Mouse (Mus musculus): ENCODE data around the gene Tcerg1l. TPM values are rescaled to one million over a fixed set of nuclear protein-coding genes. Genes with fewer than 3 reads are reported as not detected.

Tcerg1l gene
- 0.51 and 0.72 TPM in 2 replicates for polyA plus RNA-seq (2012; rRNA removed)

DNA sequence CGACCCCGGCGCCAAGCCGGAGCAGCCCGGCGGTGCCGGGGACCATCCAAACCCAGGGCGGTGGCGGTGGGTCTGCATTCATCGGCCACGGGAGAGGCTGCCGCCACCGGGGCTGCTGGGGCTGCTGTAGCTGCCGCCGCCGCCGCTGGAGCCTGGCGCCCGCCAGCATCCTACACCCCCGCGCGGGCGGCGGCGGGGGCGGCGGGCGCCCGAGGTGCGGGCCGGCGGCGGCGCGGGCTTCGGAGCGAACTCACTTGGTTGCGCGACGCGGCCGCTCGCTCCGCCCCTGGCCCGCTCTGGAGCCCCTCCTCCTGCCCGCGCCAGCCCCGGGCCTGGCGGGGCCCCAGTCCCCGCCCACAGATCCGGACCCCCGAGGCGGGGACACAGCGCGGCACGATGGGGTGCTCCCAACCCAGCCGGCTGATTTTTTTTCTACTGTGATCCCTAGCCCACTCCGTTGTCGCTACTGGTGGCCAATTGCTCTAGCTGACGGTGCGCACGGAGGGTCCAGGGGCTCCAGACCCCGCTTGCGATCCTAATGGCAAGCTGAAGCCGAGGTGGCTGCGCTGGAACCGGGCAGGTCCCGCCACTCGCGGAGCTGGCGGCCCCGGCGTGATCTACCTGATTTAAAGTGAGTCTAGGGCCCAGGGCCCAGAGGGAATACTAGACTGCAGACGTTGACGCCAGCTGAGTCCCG is at the start of gene Tcerg1l:
Gene Tcerg1l (minus strand): TSS at position 246 of the 697 bp plus-strand sequence.
- Histone ChIP-seq H3K4me1 (ENCODE audit: control insufficient read depth, insufficient read depth, insufficient read length) (no peaks in the 10 kb centered on the region), H3K27me3 (ENCODE audit: control insufficient read depth, insufficient read depth, low read length) (peaks cover 10% of the 10 kb centered on the region), H3K4me3 (ENCODE audit: extremely low read depth, insufficient read depth, insufficient read length) (no peak within 1 kb of the TSS), H3K36me3 (ENCODE audit: control insufficient read depth, insufficient read depth, low read length) (no peaks in the 10 kb centered on the region), H3K27ac (ENCODE audit: insufficient read depth, low read length) (no peak within 1 kb of the TSS)
- WGBS, result 4% methylated on average over 54 of the region's 76 CpGs
- DNase-seq (ENCODE audit: low read depth in 1 of 2, low spot score in 2 of 2), result no peak
- no peak for TF ChIP-seq POLR2A (IDR thresholded peaks at IDR 0.05; ENCODE audit: low read depth, low read length)
- TF ChIP-seq CTCF (IDR thresholded peaks at IDR 0.05; ENCODE audit: extremely low read depth, insufficient read depth, insufficient read length, insufficient replicate concordance), result no peak

- no peaks in the 10 kb centered on the region for H3K4me1 ChIP-seq (ENCODE audit: control insufficient read depth, insufficient read depth, insufficient read length)
- no peak overlapping the region for H3K4me3 ChIP-seq (ENCODE audit: extremely low read depth, insufficient read depth, insufficient read length)
- no peak for TF ChIP-seq CTCF (IDR thresholded peaks at IDR 0.05; ENCODE audit: extremely low read depth, insufficient read depth, insufficient read length, insufficient replicate concordance)
- TF ChIP-seq POLR2A (IDR thresholded peaks at IDR 0.05; ENCODE audit: low read depth, low read length), result no peak
- DNase-seq (ENCODE audit: low read depth in 1 of 2, low spot score in 2 of 2), result no peak
- WGBS, result 74% methylated on average over 4 of the region's 4 CpGs
- H3K27me3 ChIP-seq (ENCODE audit: control insufficient read depth, insufficient read depth, low read length), result no peaks in the 10 kb centered on the region
- H3K36me3 ChIP-seq (ENCODE audit: control insufficient read depth, insufficient read depth, low read length), result no peaks in the 10 kb centered on the region
- H3K27ac ChIP-seq (ENCODE audit: insufficient read depth, low read length), result no peak overlapping the region
These were observed 44.6 kb upstream of the Tcerg1l start for GRCm38 (mm10) chr7:138442096-138442495.

GRCm38 (mm10) chr7:138432541-138432940 is 35.0 kb upstream of the Tcerg1l start:
- H3K4me3 ChIP-seq (ENCODE audit: extremely low read depth, insufficient read depth, insufficient read length), result no peak overlapping the region
- no peak for DNase-seq (ENCODE audit: low read depth in 1 of 2, low spot score in 2 of 2)
- WGBS, result 55% methylated on average over 4 of the region's 4 CpGs
- no peak for TF ChIP-seq CTCF (IDR thresholded peaks at IDR 0.05; ENCODE audit: extremely low read depth, insufficient read depth, insufficient read length, insufficient replicate concordance)
- TF ChIP-seq POLR2A (IDR thresholded peaks at IDR 0.05; ENCODE audit: low read depth, low read length), result no peak
- no peak overlapping the region for H3K27ac ChIP-seq (ENCODE audit: insufficient read depth, low read length)
- H3K36me3 ChIP-seq (ENCODE audit: control insufficient read depth, insufficient read depth, low read length), result no peaks in the 10 kb centered on the region
- H3K4me1 ChIP-seq (ENCODE audit: control insufficient read depth, insufficient read depth, insufficient read length), result no peaks in the 10 kb centered on the region
- no peaks in the 10 kb centered on the region for H3K27me3 ChIP-seq (ENCODE audit: control insufficient read depth, insufficient read depth, low read length)

DNA sequence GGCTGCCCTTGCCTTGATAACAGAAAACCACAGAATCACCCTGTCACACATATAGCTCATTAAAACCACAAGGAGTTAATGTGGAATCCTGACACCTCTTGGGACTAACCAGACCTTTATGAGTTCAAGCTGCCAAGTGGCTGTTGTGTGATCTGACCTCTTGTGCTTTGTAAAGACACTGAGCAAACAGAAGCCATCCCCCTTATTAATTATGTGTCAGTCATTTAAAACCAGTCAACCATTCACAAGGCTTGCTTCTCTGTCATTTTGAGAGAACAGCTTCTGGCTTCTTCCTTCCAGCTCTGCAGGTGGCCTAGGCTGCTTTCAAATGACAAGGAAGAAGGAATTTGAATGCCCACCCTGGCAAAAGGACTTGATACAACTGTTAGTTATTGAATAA is 33.9 kb upstream of the Tcerg1l start:
- Histone ChIP-seq H3K27ac (ENCODE audit: insufficient read depth, low read length) (no peak overlapping the region), H3K27me3 (ENCODE audit: control insufficient read depth, insufficient read depth, low read length) (no peaks in the 10 kb centered on the region), H3K36me3 (ENCODE audit: control insufficient read depth, insufficient read depth, low read length) (no peaks in the 10 kb centered on the region), H3K4me1 (ENCODE audit: control insufficient read depth, insufficient read depth, insufficient read length) (no peaks in the 10 kb centered on the region), H3K4me3 (ENCODE audit: extremely low read depth, insufficient read depth, insufficient read length) (no peak overlapping the region)
- DNase-seq (ENCODE audit: low read depth in 1 of 2, low spot score in 2 of 2), result no peak
- TF ChIP-seq CTCF (IDR thresholded peaks at IDR 0.05; ENCODE audit: extremely low read depth, insufficient read depth, insufficient read length, insufficient replicate concordance) (no peak), POLR2A (IDR thresholded peaks at IDR 0.05; ENCODE audit: low read depth, low read length) (no peak)

- TF ChIP-seq CTCF (IDR thresholded peaks at IDR 0.05; ENCODE audit: extremely low read depth, insufficient read depth, insufficient read length, insufficient replicate concordance), result no peak
- no peak for TF ChIP-seq POLR2A (IDR thresholded peaks at IDR 0.05; ENCODE audit: low read depth, low read length)
- 63% methylated on average over 7 of the region's 7 CpGs for WGBS
- H3K4me1 ChIP-seq (ENCODE audit: control insufficient read depth, insufficient read depth, insufficient read length), result no peaks in the 10 kb centered on the region
- DNase-seq (ENCODE audit: low read depth in 1 of 2, low spot score in 2 of 2), result no peak
- no peaks in the 10 kb centered on the region for H3K27me3 ChIP-seq (ENCODE audit: control insufficient read depth, insufficient read depth, low read length)
- no peak overlapping the region for H3K4me3 ChIP-seq (ENCODE audit: extremely low read depth, insufficient read depth, insufficient read length)
- H3K36me3 ChIP-seq (ENCODE audit: control insufficient read depth, insufficient read depth, low read length), result no peaks in the 10 kb centered on the region
- no peak overlapping the region for H3K27ac ChIP-seq (ENCODE audit: insufficient read depth, low read length)
These were observed 32.4 kb upstream of the Tcerg1l start for GRCm38 (mm10) chr7:138429916-138430315.

DNA sequence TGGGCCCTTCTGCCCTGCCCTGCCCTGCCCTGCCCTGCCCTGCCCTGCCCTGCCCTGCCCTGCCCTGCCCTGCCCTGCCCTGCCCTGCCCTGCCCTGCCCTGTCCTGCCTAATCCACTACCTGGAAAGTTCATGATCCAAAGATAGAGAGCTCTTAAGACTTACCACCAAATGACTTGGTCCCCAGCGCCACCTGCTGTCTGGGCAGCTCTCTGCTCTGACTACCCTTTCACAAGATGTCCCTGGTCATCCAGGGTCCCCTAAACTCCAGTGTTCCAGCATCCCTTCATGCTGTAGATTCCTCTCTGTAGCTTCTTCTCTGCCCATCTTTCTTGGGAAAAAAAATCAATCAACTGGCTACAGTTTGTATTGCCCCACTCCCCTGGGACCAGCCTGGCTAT is 31.3 kb upstream of the Tcerg1l start:
- no peak for TF ChIP-seq POLR2A (IDR thresholded peaks at IDR 0.05; ENCODE audit: low read depth, low read length)
- no peak for TF ChIP-seq CTCF (IDR thresholded peaks at IDR 0.05; ENCODE audit: extremely low read depth, insufficient read depth, insufficient read length, insufficient replicate concordance)

DNA sequence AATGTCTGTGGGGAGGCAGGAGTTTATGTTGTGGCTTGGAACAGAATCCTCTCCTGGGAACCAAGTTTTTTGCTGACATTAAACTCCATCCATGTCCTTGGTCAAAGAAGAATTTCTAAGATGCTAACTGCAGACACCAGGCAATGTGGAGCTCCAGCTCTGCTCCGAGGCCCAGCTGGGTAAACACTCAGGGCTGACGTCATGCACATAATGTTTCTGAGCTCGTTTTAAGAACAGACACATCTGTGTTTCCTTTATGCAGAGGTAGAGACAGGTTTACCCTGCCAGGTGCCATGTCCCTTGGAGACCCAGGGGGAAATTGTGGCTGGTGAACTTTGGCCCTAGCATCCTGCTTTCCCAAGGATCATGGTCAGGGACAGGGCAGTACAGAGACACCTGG is 29.9 kb upstream of the Tcerg1l start:
- Histone ChIP-seq H3K27ac (ENCODE audit: insufficient read depth, low read length) (no peak overlapping the region), H3K36me3 (ENCODE audit: control insufficient read depth, insufficient read depth, low read length) (no peaks in the 10 kb centered on the region), H3K27me3 (ENCODE audit: control insufficient read depth, insufficient read depth, low read length) (no peaks in the 10 kb centered on the region), H3K4me3 (ENCODE audit: extremely low read depth, insufficient read depth, insufficient read length) (no peak overlapping the region), H3K4me1 (ENCODE audit: control insufficient read depth, insufficient read depth, insufficient read length) (no peaks in the 10 kb centered on the region)
- no peak for DNase-seq (ENCODE audit: low read depth in 1 of 2, low spot score in 2 of 2)
- 43% methylated on average over 3 of the region's 3 CpGs for WGBS
- TF ChIP-seq CTCF (IDR thresholded peaks at IDR 0.05; ENCODE audit: extremely low read depth, insufficient read depth, insufficient read length, insufficient replicate concordance), result no peak
- TF ChIP-seq POLR2A (IDR thresholded peaks at IDR 0.05; ENCODE audit: low read depth, low read length), result no peak

More for the DNA sequence above, 31.3 kb upstream of the Tcerg1l start:
- WGBS, result 40% methylated on average over 1 of the region's 1 CpGs
- no peaks in the 10 kb centered on the region for H3K4me1 ChIP-seq (ENCODE audit: control insufficient read depth, insufficient read depth, insufficient read length)
- H3K27me3 ChIP-seq (ENCODE audit: control insufficient read depth, insufficient read depth, low read length), result no peaks in the 10 kb centered on the region
- no peak overlapping the region for H3K27ac ChIP-seq (ENCODE audit: insufficient read depth, low read length)
- no peak overlapping the region for H3K4me3 ChIP-seq (ENCODE audit: extremely low read depth, insufficient read depth, insufficient read length)
- DNase-seq (ENCODE audit: low read depth in 1 of 2, low spot score in 2 of 2), result no peak
- H3K36me3 ChIP-seq (ENCODE audit: control insufficient read depth, insufficient read depth, low read length), result no peaks in the 10 kb centered on the region
